Mouse (Mus musculus): Measurements from ENCODE around the gene Fam89b.

The Fam89b gene

GRCm38 (mm10) chr19:5684236-5684635 is 45.2 kb downstream of the Fam89b start:
- no peak for DNase-seq (ENCODE audit: low spot score)

GRCm38 (mm10) chr19:5680432-5680831 is 49.0 kb downstream of the Fam89b start:
- DNase-seq (ENCODE audit: low spot score): no peak

Measured in urinary bladder, postnatal 25 days (tissue).